Mouse (Mus musculus) heart, postnatal 25 days (tissue): ENCODE data around the gene Rplp2. TPM values are rescaled to one million over a fixed set of nuclear protein-coding genes. Genes with fewer than 3 reads are reported as not detected.

Experiments used
- DNase-seq: peaks from one replicate; pipeline ENCODE4 v3.0.0; 2022; ENCODE audit warnings: low spot score
- intact Hi-C: fragments of 180-260 bp; cut with DNase I; formaldehyde crosslinking; loops from one replicate; pipeline ENCODE4 v1.15.1; 2025
- total RNA-seq, 2 experiments: library from RNA; stranded (reverse); gene quantifications; 2 replicates each; pipeline ENCODE4 v1.2.3; 2021

Gene Rplp2
- total RNA-seq, 2 experiments from 2014 or later = 862 to 950 TPM

DNA sequence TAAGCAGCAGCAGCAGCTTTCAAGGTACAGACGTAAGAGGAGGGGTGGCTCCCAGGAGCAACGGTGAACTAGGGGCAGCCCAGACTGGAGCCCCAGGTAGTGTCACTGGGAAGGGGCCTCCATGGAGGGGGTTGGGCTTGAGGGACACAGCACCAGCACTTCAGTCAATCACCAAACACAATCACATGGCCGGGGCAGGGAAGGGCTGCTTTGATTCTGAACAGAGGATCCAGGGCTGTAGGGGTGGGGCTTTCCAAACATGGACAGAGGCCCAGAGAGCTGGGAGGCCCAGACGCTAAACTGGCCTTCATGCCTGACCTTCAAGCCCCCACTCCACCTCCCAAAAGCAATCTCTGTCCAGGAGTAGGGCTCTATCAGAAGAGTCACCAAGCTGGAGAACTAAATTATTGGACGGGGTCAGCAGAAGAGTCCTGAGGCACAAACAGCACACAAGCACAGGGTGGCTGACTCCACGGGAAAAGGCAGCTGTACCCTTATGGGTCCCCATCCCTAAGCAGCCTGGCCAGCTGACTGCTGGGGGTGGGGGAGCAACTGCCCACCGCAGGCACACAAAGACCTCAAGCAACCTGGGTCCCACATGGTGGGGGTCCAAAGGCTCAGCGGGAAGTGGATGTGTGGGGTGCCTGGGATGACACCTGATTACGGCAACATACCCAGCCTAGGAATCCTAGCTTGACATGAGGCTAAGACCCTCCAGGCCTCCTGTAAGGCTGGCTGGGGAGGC, 17.2 kb upstream of the Rplp2 start:
- intact Hi-C loops = no loop called here
- no peak for DNase-seq

DNA sequence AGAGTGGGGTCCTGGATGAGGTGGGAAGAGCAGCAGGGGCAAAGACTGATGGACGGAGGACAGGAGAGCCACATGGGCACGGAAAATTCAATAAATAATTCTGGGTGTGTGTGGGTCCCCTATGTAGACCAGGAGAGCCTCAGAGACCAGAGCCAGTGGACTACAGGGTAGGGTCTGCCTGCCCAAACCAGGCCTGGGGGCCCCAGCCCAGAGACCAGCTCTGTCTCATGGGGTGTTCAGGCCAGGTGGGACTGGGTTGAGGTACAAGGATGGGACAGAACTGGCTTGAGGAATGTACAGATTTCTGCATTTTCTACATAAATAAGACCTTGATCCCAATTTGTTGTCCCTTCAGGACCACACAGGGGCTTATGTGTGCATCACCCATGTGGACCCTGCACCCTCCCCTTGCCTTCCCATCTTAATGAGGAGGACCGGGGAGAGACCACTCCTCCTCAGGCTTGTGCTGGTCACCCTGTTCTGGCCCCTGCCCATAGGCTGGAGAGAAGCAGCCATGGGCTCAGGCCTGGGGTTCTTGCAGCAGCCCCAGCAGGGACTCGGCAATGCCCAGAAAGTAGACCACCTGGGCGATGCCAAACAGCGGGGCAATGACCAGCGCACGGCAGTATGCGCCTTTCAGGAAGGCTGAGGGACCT, 16.5 kb upstream of the Rplp2 start:
- intact Hi-C loops = no loop called here
- DNase-seq = no peak

DNA sequence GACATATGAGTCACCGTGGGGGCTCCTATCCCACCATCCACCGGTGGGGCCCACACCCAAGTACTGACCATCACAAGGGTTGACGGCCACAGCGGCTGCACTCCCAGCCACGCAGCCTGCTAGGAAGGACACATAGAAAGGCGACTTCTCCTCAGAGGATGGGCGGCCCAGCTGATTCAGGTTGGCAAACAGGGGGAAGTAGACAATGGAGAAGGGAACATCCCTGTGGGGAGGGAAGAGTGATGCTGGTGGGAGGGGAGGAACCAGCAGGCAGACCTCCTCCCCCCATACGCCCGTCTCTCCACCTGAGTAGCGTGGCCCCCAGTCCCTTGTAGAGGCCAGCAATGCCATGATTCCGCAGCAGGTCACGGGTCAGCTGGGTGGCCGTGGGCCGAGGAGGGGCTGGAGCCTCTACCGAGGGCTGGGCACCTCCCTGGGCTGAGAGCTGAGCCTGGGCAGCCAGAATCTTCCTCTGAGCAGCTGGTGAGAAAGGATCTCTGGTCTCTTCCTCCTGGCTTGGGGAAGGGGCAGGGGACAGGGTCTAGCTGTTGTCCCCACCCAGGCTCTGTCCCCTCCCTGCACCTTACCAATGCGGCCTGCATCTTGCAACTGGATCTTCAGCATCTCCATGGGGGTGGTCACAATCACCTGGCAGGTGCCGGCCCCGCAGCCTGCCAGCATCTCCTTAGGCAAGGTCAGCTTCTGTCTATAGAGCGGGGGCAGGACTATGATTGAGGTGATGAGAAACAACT, 15.6 kb upstream of the Rplp2 start:
- intact Hi-C loops = no loop called here
- no peak for DNase-seq

DNA sequence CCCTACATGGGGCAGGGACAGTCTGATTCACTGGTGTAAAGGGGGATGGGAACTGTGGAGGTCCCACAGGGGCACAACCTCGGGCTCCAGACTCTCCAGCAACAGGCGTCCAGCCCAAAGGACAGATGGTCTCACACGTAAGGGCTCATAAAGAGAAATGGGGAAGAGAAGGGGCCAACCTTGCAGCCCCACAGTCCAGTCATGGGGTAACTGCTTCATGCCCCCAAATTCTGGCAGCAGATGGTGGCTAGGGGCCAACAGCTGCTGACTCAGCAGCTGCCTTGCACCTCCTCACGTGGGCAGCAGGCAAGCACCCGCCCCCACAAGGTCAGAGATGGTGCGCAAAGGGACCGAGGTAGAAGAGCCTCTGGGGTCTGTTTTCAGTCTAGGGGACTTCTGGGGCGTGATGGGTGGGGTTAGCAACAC, 15.0 kb upstream of the Rplp2 start:
- intact Hi-C loops = no loop called here
- DNase-seq = no peak

DNA sequence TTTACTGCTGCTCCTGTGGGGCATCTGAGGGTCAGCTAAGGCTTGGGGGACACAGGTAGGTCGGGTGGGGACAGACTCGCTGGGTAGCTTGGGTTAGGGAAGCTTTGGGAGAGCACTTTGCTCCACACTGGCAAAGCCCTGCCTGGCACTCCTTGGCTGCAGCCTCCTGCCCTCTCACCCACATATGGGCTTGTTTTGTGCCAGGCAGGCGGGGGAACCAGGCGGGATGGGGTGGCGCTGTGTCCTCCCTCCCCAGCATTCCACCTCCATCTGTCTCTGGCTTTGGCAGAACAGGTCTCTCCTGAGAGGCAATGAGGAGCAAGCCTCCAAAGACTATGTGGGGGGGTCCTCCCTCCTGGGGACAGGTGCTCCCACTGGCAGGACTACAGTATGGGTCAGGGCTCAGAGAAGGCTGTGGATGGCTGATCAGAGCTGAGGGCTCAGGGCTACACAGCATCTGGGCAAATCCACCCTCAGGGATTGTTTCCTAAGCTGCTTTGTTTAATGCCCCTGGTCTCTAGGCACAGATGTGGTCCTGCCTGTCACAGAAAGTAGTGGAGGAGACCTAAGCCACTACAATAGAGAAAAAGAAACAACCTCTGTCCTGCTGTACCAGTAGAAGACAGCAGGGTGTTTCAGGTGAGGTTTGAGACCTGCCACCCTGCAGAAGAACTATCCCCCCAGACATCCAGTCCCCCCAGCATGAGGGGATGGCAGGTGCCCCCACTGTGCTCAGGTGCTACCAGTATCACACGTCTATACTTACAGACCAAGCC, 14.2 kb upstream of the Rplp2 start:
- DNase-seq = no peak
- intact Hi-C loops = no loop called here

DNA sequence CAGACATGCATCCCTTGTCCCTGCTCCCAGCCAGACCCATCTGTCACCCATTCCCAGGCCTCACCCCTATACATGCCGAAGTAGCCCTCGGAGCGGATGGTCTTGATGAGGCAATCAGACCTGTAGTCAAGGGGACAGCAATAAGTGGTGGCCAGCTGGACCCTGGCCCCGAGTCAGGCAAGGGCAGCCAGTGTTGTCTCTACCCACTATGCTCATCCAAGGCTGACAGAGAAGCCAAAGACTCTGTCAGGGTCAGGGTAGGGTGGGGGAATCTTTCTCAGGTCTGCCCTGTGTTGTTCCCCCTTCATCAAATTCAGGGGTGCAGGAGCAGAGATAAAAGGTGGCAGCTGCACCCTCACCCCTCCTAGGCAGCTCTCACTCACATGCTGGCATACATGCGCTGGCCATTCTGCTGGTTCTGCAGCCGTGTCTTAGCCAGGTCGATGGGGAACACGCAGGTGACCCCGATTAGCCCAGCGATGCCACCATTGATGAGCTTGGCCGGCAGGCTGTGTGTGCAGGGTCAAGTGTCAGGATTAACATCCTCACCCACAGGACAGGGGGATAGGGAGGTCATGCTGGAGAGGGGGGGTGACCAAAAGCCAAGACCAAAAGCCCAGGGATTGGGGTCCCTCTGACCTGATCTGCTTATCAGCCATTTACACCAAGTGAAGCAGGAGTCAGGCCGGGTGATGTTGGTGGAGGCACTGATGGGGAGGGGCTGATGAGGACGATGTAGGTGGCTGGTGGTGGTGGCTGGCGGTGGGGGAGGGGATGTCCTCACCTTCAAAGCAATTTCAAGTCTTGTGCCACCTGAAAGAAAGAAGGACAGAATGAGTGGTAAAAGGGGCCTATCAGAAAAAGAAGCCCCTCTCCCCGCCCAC, 13.4 kb upstream of the Rplp2 start:
- intact Hi-C loops = no loop called here

DNA sequence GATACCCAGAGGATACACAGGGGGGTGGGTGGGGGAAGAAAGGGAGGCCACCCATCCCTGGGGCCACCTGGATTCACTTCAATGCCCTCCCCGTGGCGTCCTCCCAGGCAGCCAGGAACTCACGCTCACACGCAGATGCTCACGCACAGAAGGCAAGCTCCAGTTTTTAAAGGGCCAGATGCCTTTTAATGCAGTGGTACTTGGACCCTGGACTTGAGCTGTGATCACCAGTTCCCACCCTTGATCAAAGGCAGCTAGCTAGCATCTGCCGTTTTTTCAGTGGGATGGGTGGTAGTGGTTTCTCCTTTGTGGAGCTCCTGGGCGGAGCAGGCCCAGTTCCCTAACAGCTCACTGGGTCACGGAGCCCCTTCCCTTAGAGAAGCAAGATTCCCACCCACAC, 12.7 kb upstream of the Rplp2 start:
- intact Hi-C loops = no loop called here
- no peak for DNase-seq

More for the DNA sequence above, 13.4 kb upstream of the Rplp2 start:
- no peak for DNase-seq

DNA sequence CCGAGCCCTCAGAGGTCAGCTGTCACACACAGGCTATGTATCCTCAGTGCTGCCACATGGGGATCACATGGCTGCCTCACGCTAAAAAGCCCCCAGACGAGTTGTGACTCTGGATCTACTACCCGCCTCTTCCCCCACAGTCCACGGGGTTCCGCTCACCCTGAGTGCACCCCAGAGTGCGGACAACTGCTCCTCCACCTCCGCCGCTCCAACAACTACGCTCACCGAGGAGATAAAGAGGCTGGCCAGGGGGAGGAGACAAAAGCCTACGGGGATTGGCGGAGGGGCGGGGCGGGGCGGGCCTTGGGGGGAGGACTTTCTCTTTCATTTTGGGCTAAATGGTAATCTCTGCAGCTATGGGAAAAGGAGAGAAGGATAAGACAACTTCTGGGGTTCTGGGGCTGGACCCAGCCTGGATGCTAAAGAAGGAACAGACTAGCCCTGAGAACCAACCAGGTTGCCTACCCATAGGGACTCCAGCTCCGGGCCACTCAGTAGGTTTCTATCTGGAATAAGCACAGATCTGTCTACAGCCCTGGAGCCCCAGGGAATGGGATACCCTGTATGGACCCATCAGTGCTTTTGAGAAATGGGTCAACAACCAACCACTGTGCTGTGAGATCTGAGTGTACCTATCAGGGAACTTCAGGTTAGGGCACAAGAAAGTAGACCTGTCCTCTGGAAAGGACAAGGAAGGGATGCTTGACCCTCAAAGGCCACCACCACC, 11.9 kb upstream of the Rplp2 start:
- no peak for DNase-seq
- intact Hi-C loops = no loop called here

DNA sequence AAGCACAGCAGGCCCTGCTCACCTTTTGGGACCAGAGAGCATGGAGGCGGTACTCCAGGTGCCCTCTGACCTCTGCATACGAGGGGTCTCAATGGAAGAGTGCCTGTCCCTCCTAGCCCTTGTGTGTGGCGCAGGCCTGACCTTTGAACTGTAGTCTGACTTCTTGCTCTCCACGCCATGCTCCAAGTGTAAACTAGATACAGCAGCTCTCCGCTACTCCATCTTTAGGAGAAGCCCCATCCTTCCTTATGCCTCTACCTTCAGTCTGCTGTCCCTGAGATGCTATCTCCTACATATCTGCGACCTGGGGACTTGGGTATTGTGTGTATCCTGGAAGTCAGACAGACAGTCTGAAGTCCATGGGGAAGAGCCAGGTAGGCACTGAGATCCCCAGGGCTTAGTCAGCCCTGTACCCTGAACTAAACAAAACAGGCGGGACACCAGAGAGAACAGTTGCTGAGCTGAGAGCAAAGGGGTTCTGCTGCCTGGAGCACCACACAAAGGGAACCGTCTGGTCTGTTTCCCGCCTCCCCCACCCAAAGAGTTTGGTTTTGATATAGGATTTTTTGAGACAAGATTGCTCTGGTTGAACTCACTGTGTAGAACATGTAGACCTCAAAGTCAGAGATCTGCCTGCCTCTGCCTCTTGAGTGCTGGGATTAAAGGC, 11.2 kb upstream of the Rplp2 start:
- intact Hi-C loops = no loop called here
- DNase-seq = no peak

DNA sequence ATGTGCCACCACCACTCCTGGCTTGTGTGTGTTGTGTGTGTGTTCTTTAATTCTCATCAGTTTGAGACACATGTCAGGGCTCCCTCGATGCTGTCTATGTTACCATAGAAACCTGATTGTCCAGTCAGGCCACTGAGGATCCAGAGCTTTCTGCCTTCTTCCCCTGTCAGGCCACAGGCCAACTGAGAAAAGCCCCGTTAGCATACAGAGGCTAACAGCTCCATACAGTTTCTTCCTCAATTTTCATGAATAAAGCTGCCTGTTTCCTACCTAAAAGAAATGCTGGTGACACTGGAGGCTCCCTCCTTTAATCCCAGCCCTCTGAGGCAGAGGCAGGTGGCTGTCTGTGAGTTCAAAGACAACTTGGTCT, 10.7 kb upstream of the Rplp2 start:
- intact Hi-C loops = no loop called here
- DNase-seq = no peak

DNA sequence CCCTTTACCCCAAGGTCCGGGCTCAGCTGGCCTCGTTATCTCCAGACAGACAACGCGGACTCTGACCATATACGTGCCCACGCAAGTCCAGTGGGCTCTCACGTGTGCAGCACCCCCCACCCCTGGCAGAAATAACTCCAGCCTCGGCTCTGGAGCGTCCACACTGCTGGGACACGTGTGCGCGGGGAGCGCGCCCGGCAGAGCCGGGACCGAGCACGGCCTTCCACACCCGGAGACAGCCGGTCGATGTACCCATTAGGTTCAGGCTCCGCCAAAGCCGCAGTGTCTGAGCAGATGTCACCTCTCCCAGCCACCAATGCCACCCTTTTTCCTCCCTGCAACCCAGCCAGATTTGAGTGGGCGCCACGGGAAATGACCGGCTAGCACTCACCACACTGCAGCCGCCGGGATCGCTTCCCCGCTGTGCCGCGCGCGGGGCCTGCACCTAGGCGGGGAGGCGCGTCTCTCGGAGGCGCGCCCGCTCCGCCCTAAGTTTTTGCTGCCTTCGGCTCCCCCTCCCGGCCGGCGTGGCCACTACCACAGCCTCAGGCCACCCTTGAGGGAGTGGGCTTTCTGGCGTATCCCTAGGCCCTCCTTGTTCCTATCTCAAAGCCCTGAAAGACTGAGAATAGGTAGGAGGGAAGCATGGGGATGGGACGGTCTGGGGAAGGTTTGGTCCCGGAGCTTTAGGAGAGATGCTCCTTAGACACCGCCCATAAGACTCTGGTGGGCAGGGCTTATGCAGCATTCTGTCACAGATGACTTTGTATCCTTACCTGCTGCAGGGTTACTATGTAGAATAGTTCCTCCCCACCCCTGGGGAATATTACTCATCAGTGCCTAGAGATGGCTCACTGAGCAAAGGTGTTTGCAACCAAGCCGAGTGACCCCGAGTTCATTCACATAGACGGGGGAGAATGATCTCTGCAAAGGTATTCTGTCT, 9.7 kb upstream of the Rplp2 start, which contains the start of gene Slc25a22:
Gene Slc25a22 (minus strand): TSS at position 715 of the 943 bp plus-strand sequence.
- DNase-seq = peak; percentile 71
- intact Hi-C loops = loop anchor here (1.0 kb wide), 1 partner anchor 28 kb away; no protein-coding TSS in a partner anchor

DNA sequence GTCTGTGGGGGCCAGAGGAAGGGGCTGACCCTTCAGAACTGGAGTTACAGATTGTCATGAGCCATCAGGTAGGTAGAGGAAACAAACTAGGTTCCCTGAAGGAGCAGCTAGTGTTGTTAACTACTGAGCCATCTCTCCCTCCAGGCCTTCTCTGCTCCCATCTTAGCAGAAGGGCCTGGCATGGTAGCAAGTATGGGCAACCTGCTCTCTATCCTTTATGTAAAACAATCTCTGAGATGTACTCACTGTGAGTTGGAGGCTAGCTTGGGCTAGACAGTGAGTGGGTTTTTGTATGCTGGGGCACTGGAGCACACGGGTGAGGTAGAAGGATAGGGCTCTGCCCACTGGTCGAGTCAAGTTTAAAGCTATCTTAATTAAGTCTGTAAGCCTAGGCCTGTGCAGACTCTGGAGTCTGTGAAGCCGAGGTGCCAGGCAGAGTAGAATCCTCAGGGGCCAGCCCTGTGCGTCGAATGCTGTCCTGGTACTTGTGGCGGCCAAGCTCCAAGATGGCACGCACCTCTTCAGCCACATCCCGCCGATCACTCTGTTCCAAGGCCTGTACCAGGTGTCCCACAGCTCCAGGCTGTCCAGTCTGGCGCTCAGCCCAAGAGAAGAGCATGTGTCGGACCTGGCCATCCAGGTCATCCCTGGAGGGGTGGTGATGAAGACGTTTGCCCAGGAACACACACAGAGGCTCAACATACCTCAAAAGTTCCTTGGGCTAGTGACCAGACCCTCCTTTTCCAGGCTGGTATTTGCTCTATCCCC, 8.8 kb upstream of the Rplp2 start:
- intact Hi-C loops = no loop called here
- no peak for DNase-seq

DNA sequence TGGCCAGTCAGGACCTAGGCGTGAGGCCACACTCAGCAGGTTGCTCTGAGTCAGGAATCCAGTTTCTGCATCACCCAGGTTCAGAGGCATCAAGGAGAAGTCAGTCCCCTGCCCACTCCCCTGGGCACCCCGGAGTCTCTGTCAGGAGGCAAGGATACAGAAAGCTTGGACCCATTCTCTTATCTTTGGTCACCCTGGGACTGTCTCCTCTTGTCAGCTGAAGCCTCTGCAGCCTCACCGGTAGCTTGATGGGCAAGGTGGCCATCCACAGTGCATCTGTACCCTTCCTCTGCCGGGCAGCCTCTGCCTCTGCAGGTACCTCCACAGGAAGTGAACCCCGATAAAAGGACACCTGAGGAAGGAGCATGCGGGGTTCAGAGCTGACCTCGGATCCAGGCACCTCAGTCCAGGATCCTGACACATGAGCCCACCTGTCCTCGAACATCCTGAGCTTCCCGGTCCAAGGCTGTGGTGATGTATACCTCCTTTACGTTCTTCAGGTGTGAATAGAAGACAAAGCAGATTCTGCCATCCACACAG, 8.0 kb upstream of the Rplp2 start:
- intact Hi-C loops = no loop called here
- no peak for DNase-seq

DNA sequence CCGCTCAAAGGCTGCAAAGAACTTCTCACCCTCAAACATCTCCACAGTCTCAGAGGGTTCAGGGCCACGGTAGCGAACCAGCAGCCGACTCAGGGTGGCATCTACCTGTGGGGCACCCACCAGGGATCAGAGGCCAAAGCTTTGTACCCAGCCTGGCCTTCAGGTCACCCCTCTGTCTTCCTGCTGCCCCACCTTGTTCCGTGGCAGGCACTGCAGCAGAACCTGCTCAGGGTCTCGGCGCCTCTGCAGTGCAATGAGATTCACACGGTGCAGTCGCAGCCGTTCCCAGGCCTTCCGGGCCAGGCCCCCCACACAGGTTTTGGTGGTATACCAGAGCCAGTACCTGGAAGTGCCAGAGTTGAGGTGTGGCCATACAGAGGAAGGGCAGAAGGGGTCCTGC, 7.4 kb upstream of the Rplp2 start:
- DNase-seq = no peak
- intact Hi-C loops = no loop called here

DNA sequence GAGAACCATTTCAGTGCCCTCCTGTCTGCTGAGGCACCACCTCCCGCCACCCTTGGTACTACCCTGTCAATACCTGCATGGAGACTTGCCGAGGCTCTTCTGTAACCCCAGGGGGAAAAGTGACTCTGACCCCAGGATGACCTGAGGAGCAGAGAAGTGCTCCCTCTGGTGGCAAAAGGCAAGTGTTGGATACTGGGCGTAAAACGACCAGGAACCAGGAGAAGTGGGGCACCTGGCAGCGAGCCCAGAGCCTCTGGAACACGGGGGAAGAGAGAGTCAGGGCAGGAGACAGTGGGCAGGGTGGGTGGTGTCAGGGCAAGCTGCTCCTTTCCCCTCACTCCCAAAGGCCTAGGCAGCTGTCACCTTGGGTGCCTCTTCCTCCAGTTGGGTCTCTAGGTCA, 6.6 kb upstream of the Rplp2 start:
- intact Hi-C loops = no loop called here
- no peak for DNase-seq

DNA sequence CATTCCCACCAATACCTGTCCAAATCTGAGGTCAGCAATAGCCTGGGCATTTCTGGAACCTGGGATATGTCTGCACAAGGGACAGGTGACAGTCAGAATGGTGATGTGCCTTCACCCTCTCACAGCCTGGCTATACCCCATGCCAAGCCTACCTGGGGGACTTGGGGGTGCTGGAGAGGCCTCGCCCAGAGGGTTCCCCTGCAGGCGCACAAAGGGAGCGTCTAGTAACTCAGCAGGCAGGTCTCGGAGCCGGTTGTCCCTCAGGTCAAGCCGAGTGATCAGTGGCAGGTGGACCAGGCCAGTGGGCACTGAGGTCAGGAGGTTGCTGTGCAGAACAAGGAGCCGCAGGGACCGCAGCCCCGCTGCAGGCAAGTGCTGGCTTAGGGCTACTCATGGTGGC, 5.7 kb upstream of the Rplp2 start:
- DNase-seq = no peak
- intact Hi-C loops = no loop called here
